Mouse (Mus musculus): ENCODE results near the gene Cbarp. TPM values are rescaled to one million over a fixed set of nuclear protein-coding genes. Genes with fewer than 3 reads are reported as not detected.

Cbarp gene
- polyA plus RNA-seq, 1 experiment from 2014 or later: 5.1 TPM

GRCm38 (mm10) chr10:80152873-80153260, 12.2 kb upstream of the Cbarp start:
- peak overlapping the region; percentile 90 for H3K4me3 ChIP-seq (replicated peaks)

GRCm38 (mm10) chr10:80152071-80152872, 11.6 kb upstream of the Cbarp start:
- Histone ChIP-seq H3K9me3 (no peaks in the 10 kb centered on the region), H3K4me2 (replicated peaks) (peak overlapping the region; percentile 92), H3K4me1 (replicated peaks) (peaks cover 59% of the 10 kb centered on the region), H3K36me3 (peaks cover 44% of the 10 kb centered on the region), H3K9ac (peak overlapping the region; percentile 95), H3K27ac (peak overlapping the region; percentile 97), H3K27me3 (replicated peaks) (no peaks in the 10 kb centered on the region), H3K4me3 (replicated peaks) (peak overlapping the region; percentile 90)
- WGBS: 0% methylated on average over 15 of the region's 15 CpGs
- ATAC-seq: no peak

More at GRCm38 (mm10) chr10:80152873-80153260, 12.2 kb upstream of the Cbarp start:
- H3K27ac ChIP-seq: peak overlapping the region; percentile 97
- H3K27me3 ChIP-seq (replicated peaks): no peaks in the 10 kb centered on the region
- peak overlapping the region; percentile 92 for H3K4me2 ChIP-seq (replicated peaks)
- WGBS: 12% methylated on average over 3 of the region's 3 CpGs
- no peaks in the 10 kb centered on the region for H3K9me3 ChIP-seq
- no peak for ATAC-seq
- H3K9ac ChIP-seq: peak overlapping the region; percentile 95
- peaks cover 58% of the 10 kb centered on the region for H3K4me1 ChIP-seq (replicated peaks)
- H3K36me3 ChIP-seq: peaks cover 46% of the 10 kb centered on the region

GRCm38 (mm10) chr10:80151211-80152034, 10.8 kb upstream of the Cbarp start:
- 1% methylated on average over 26 of the region's 26 CpGs for WGBS
- Histone ChIP-seq H3K9me3 (no peaks in the 10 kb centered on the region), H3K4me2 (replicated peaks) (peak overlapping the region; percentile 92), H3K27me3 (replicated peaks) (no peaks in the 10 kb centered on the region), H3K27ac (peak overlapping the region; percentile 97), H3K4me1 (replicated peaks) (peaks cover 59% of the 10 kb centered on the region), H3K4me3 (replicated peaks) (peak overlapping the region; percentile 90), H3K9ac (peak overlapping the region; percentile 95), H3K36me3 (peaks cover 35% of the 10 kb centered on the region)
- ATAC-seq: no peak

GRCm38 (mm10) chr10:80150226-80151210, 9.9 kb upstream of the Cbarp start:
- under 1% methylated on average over 50 of the region's 71 CpGs for WGBS
- H3K9ac ChIP-seq: peak overlapping the region; percentile 95
- H3K4me1 ChIP-seq (replicated peaks): peaks cover 59% of the 10 kb centered on the region
- peaks cover 32% of the 10 kb centered on the region for H3K36me3 ChIP-seq
- peak overlapping the region; percentile 90 for H3K4me3 ChIP-seq (replicated peaks)
- peak overlapping the region; percentile 92 for H3K4me2 ChIP-seq (replicated peaks)
- ATAC-seq: no peak
- peak overlapping the region; percentile 97 for H3K27ac ChIP-seq
- no peaks in the 10 kb centered on the region for H3K27me3 ChIP-seq (replicated peaks)
- H3K9me3 ChIP-seq: no peaks in the 10 kb centered on the region

- Histone ChIP-seq H3K4me1 (replicated peaks) (peaks cover 57% of the 10 kb centered on the region), H3K27me3 (replicated peaks) (no peaks in the 10 kb centered on the region), H3K36me3 (peaks cover 31% of the 10 kb centered on the region), H3K9me3 (no peaks in the 10 kb centered on the region), H3K4me2 (replicated peaks) (peak overlapping the region; percentile 92), H3K27ac (peak overlapping the region; percentile 97), H3K4me3 (replicated peaks) (peak overlapping the region; percentile 90), H3K9ac (peak overlapping the region; percentile 95)
- under 1% methylated on average over 88 of the region's 88 CpGs for WGBS
- peak; percentile 74 for ATAC-seq
Measured at GRCm38 (mm10) chr10:80149291-80150225, 8.9 kb upstream of the Cbarp start.

- H3K36me3 ChIP-seq: peaks cover 31% of the 10 kb centered on the region
- peak; percentile 50 for ATAC-seq
- H3K27me3 ChIP-seq (replicated peaks): no peaks in the 10 kb centered on the region
- peak overlapping the region; percentile 80 for H3K4me2 ChIP-seq (replicated peaks)
- peak overlapping the region; percentile 90 for H3K4me3 ChIP-seq (replicated peaks)
- WGBS: under 1% methylated on average over 57 of the region's 57 CpGs
- no peaks in the 10 kb centered on the region for H3K9me3 ChIP-seq
- H3K27ac ChIP-seq: peak overlapping the region; percentile 96
- H3K9ac ChIP-seq: peak overlapping the region; percentile 77
- H3K4me1 ChIP-seq (replicated peaks): peaks cover 57% of the 10 kb centered on the region
Measured at GRCm38 (mm10) chr10:80148610-80149290, 8.1 kb upstream of the Cbarp start.

GRCm38 (mm10) chr10:80147719-80148601, 7.3 kb upstream of the Cbarp start, which contains the start of gene Midn:
TSS of gene Midn (plus strand) at chr10:80148272.
- peaks cover 56% of the 10 kb centered on the region for H3K4me1 ChIP-seq (replicated peaks)
- H3K9me3 ChIP-seq: no peaks in the 10 kb centered on the region
- H3K36me3 ChIP-seq: peaks cover 25% of the 10 kb centered on the region
- H3K4me3 ChIP-seq (replicated peaks): peak within 1 kb of the TSS; percentile 90
- H3K9ac ChIP-seq: peak within 1 kb of the TSS; percentile 77
- ATAC-seq: peak; percentile 45
- no peaks in the 10 kb centered on the region for H3K27me3 ChIP-seq (replicated peaks)
- H3K27ac ChIP-seq: peak within 1 kb of the TSS; percentile 96
- peak within 1 kb of the TSS; percentile 80 for H3K4me2 ChIP-seq (replicated peaks)
- WGBS: under 1% methylated on average over 41 of the region's 42 CpGs

- peak overlapping the region; percentile 80 for H3K4me2 ChIP-seq (replicated peaks)
- peak overlapping the region; percentile 96 for H3K27ac ChIP-seq
- H3K4me1 ChIP-seq (replicated peaks): peaks cover 53% of the 10 kb centered on the region
- no peaks in the 10 kb centered on the region for H3K9me3 ChIP-seq
- H3K27me3 ChIP-seq (replicated peaks): no peaks in the 10 kb centered on the region
- H3K4me3 ChIP-seq (replicated peaks): peak overlapping the region; percentile 90
- peak overlapping the region; percentile 77; the same call in 1 of the 2 replicates for H3K9ac ChIP-seq
- 53% methylated on average over 5 of the region's 5 CpGs for WGBS
- no peak for ATAC-seq
- peaks cover 24% of the 10 kb centered on the region for H3K36me3 ChIP-seq
Measured at GRCm38 (mm10) chr10:80147146-80147718, 6.6 kb upstream of the Cbarp start.

- Histone ChIP-seq H3K4me3 (replicated peaks) (peak overlapping the region; percentile 4; the same call in 1 of the 2 replicates), H3K9me3 (no peaks in the 10 kb centered on the region), H3K36me3 (peaks cover 24% of the 10 kb centered on the region), H3K27ac (peak overlapping the region; percentile 96), H3K9ac (peak overlapping the region; percentile 34; the same call in 1 of the 2 replicates), H3K4me1 (replicated peaks) (peaks cover 51% of the 10 kb centered on the region), H3K4me2 (replicated peaks) (peak overlapping the region; percentile 80), H3K27me3 (replicated peaks) (no peaks in the 10 kb centered on the region)
- no peak for ATAC-seq
- 64% methylated on average over 4 of the region's 4 CpGs for WGBS
Measured at GRCm38 (mm10) chr10:80146568-80147011, 6.0 kb upstream of the Cbarp start.

All from intestine, embryonic 15.5 days (tissue).